Mouse (Mus musculus): Measurements from ENCODE around the gene Adamtsl1. TPM values are rescaled to one million over a fixed set of nuclear protein-coding genes. Genes with fewer than 3 reads are reported as not detected.

The Adamtsl1 gene
- polyA plus RNA-seq, 1 experiment from 2014 or later = 22.0 TPM

- no peak for ATAC-seq (ENCODE audit: low FRiP score, low read depth)
- WGBS = 87% methylated on average over 6 of the region's 6 CpGs
These were observed 45.8 kb downstream of the Adamtsl1 start for GRCm38 (mm10) chr4:85559753-85560152.

GRCm38 (mm10) chr4:85585426-85585825, 71.5 kb downstream of the Adamtsl1 start:
- WGBS = 83% methylated on average over 2 of the region's 2 CpGs
- no peaks in the 10 kb centered on the region for H3K9me3 ChIP-seq
- ATAC-seq (ENCODE audit: low FRiP score, low read depth) = no peak
- H3K4me2 ChIP-seq (replicated peaks) = no peak overlapping the region
- H3K27me3 ChIP-seq (replicated peaks) = no peaks in the 10 kb centered on the region
- H3K4me3 ChIP-seq = no peak overlapping the region
- no peaks in the 10 kb centered on the region for H3K36me3 ChIP-seq
- H3K9ac ChIP-seq = no peak overlapping the region
- H3K27ac ChIP-seq = no peak overlapping the region
- H3K4me1 ChIP-seq = no peaks in the 10 kb centered on the region

More at GRCm38 (mm10) chr4:85559753-85560152, 45.8 kb downstream of the Adamtsl1 start:
- Histone ChIP-seq H3K27ac (no peak overlapping the region), H3K9me3 (no peaks in the 10 kb centered on the region), H3K4me1 (no peaks in the 10 kb centered on the region), H3K27me3 (replicated peaks) (no peaks in the 10 kb centered on the region), H3K36me3 (no peaks in the 10 kb centered on the region), H3K4me2 (replicated peaks) (no peak overlapping the region), H3K4me3 (no peak overlapping the region), H3K9ac (no peak overlapping the region)

- Histone ChIP-seq H3K9ac (no peak overlapping the region), H3K36me3 (no peaks in the 10 kb centered on the region), H3K4me2 (replicated peaks) (no peak overlapping the region), H3K27ac (no peak overlapping the region), H3K9me3 (no peaks in the 10 kb centered on the region), H3K4me3 (no peak overlapping the region), H3K4me1 (no peaks in the 10 kb centered on the region), H3K27me3 (replicated peaks) (no peaks in the 10 kb centered on the region)
- 86% methylated on average over 4 of the region's 4 CpGs for WGBS
- ATAC-seq (ENCODE audit: low FRiP score, low read depth) = no peak
These were observed 75.0 kb downstream of the Adamtsl1 start for GRCm38 (mm10) chr4:85588928-85589327.

GRCm38 (mm10) chr4:85591037-85591436, 77.1 kb downstream of the Adamtsl1 start:
- Histone ChIP-seq H3K4me1 (no peaks in the 10 kb centered on the region), H3K27ac (no peak overlapping the region), H3K4me2 (replicated peaks) (no peak overlapping the region), H3K9ac (no peak overlapping the region), H3K4me3 (no peak overlapping the region), H3K27me3 (replicated peaks) (no peaks in the 10 kb centered on the region), H3K9me3 (no peaks in the 10 kb centered on the region), H3K36me3 (no peaks in the 10 kb centered on the region)
- WGBS = 69% methylated on average over 7 of the region's 7 CpGs
- no peak for ATAC-seq (ENCODE audit: low FRiP score, low read depth)

GRCm38 (mm10) chr4:85594159-85594558, 80.2 kb downstream of the Adamtsl1 start:
- Histone ChIP-seq H3K9me3 (no peaks in the 10 kb centered on the region), H3K4me2 (replicated peaks) (no peak overlapping the region), H3K4me3 (no peak overlapping the region), H3K27ac (no peak overlapping the region), H3K36me3 (no peaks in the 10 kb centered on the region), H3K9ac (no peak overlapping the region), H3K4me1 (no peaks in the 10 kb centered on the region), H3K27me3 (replicated peaks) (no peaks in the 10 kb centered on the region)
- ATAC-seq (ENCODE audit: low FRiP score, low read depth) = no peak

- no peak overlapping the region for H3K9ac ChIP-seq
- ATAC-seq (ENCODE audit: low FRiP score, low read depth) = no peak
- H3K36me3 ChIP-seq = no peaks in the 10 kb centered on the region
- no peak overlapping the region for H3K27ac ChIP-seq
- H3K27me3 ChIP-seq (replicated peaks) = no peaks in the 10 kb centered on the region
- WGBS = 82% methylated on average over 3 of the region's 3 CpGs
- no peaks in the 10 kb centered on the region for H3K4me1 ChIP-seq
- H3K4me2 ChIP-seq (replicated peaks) = no peak overlapping the region
- H3K4me3 ChIP-seq = no peak overlapping the region
- H3K9me3 ChIP-seq = no peaks in the 10 kb centered on the region
These were observed 99.4 kb downstream of the Adamtsl1 start for GRCm38 (mm10) chr4:85613331-85613730.

GRCm38 (mm10) chr4:85618746-85619145, 104.8 kb downstream of the Adamtsl1 start:
- no peak overlapping the region for H3K4me2 ChIP-seq (replicated peaks)
- no peaks in the 10 kb centered on the region for H3K27me3 ChIP-seq (replicated peaks)
- no peak overlapping the region for H3K27ac ChIP-seq
- no peaks in the 10 kb centered on the region for H3K4me1 ChIP-seq
- H3K9ac ChIP-seq = no peak overlapping the region
- ATAC-seq (ENCODE audit: low FRiP score, low read depth) = no peak
- no peaks in the 10 kb centered on the region for H3K9me3 ChIP-seq
- H3K4me3 ChIP-seq = no peak overlapping the region
- H3K36me3 ChIP-seq = no peaks in the 10 kb centered on the region
- WGBS = 91% methylated on average over 5 of the region's 5 CpGs

- no peaks in the 10 kb centered on the region for H3K27me3 ChIP-seq (replicated peaks)
- no peak overlapping the region for H3K9ac ChIP-seq
- H3K4me2 ChIP-seq (replicated peaks) = no peak overlapping the region
- H3K36me3 ChIP-seq = no peaks in the 10 kb centered on the region
- no peak overlapping the region for H3K4me3 ChIP-seq
- ATAC-seq (ENCODE audit: low FRiP score, low read depth) = no peak
- WGBS = 85% methylated on average over 3 of the region's 3 CpGs
- no peaks in the 10 kb centered on the region for H3K4me1 ChIP-seq
- H3K9me3 ChIP-seq = no peaks in the 10 kb centered on the region
- H3K27ac ChIP-seq = no peak overlapping the region
These were observed 105.3 kb downstream of the Adamtsl1 start for GRCm38 (mm10) chr4:85619261-85619660.

GRCm38 (mm10) chr4:85629381-85629780, 115.4 kb downstream of the Adamtsl1 start:
- H3K9ac ChIP-seq = no peak overlapping the region
- H3K4me2 ChIP-seq (replicated peaks) = no peak overlapping the region
- H3K27ac ChIP-seq = no peak overlapping the region
- H3K27me3 ChIP-seq (replicated peaks) = no peaks in the 10 kb centered on the region
- H3K4me3 ChIP-seq = no peak overlapping the region
- H3K9me3 ChIP-seq = no peaks in the 10 kb centered on the region
- H3K4me1 ChIP-seq = no peaks in the 10 kb centered on the region
- 90% methylated on average over 7 of the region's 7 CpGs for WGBS
- no peak for ATAC-seq (ENCODE audit: low FRiP score, low read depth)
- no peaks in the 10 kb centered on the region for H3K36me3 ChIP-seq

- no peak overlapping the region for H3K4me2 ChIP-seq (replicated peaks)
- H3K9ac ChIP-seq = no peak overlapping the region
- no peaks in the 10 kb centered on the region for H3K4me1 ChIP-seq
- no peaks in the 10 kb centered on the region for H3K9me3 ChIP-seq
- no peak for ATAC-seq (ENCODE audit: low FRiP score, low read depth)
- no peak overlapping the region for H3K27ac ChIP-seq
- no peaks in the 10 kb centered on the region for H3K27me3 ChIP-seq (replicated peaks)
- H3K36me3 ChIP-seq = no peaks in the 10 kb centered on the region
- 75% methylated on average over 5 of the region's 5 CpGs for WGBS
- no peak overlapping the region for H3K4me3 ChIP-seq
These were observed 155.3 kb downstream of the Adamtsl1 start for GRCm38 (mm10) chr4:85669271-85669670.

GRCm38 (mm10) chr4:85669735-85670134, 155.8 kb downstream of the Adamtsl1 start:
- no peaks in the 10 kb centered on the region for H3K9me3 ChIP-seq
- no peaks in the 10 kb centered on the region for H3K4me1 ChIP-seq
- H3K9ac ChIP-seq = no peak overlapping the region
- H3K4me3 ChIP-seq = no peak overlapping the region
- ATAC-seq (ENCODE audit: low FRiP score, low read depth) = no peak
- H3K36me3 ChIP-seq = no peaks in the 10 kb centered on the region
- H3K27me3 ChIP-seq (replicated peaks) = no peaks in the 10 kb centered on the region
- H3K27ac ChIP-seq = no peak overlapping the region
- no peak overlapping the region for H3K4me2 ChIP-seq (replicated peaks)
- 51% methylated on average over 1 of the region's 1 CpGs for WGBS

- no peaks in the 10 kb centered on the region for H3K4me1 ChIP-seq
- H3K4me2 ChIP-seq (replicated peaks) = no peak overlapping the region
- no peaks in the 10 kb centered on the region for H3K27me3 ChIP-seq (replicated peaks)
- WGBS = 60% methylated on average over 4 of the region's 4 CpGs
- H3K9ac ChIP-seq = no peak overlapping the region
- no peak overlapping the region for H3K4me3 ChIP-seq
- no peak for ATAC-seq (ENCODE audit: low FRiP score, low read depth)
- no peak overlapping the region for H3K27ac ChIP-seq
- no peaks in the 10 kb centered on the region for H3K9me3 ChIP-seq
- no peaks in the 10 kb centered on the region for H3K36me3 ChIP-seq
These were observed 158.3 kb downstream of the Adamtsl1 start for GRCm38 (mm10) chr4:85672290-85672689.

GRCm38 (mm10) chr4:85677621-85678020, 163.6 kb downstream of the Adamtsl1 start:
- Histone ChIP-seq H3K27me3 (replicated peaks) (no peaks in the 10 kb centered on the region), H3K4me2 (replicated peaks) (no peak overlapping the region), H3K9me3 (no peaks in the 10 kb centered on the region), H3K9ac (no peak overlapping the region), H3K36me3 (no peaks in the 10 kb centered on the region), H3K4me3 (no peak overlapping the region), H3K4me1 (no peaks in the 10 kb centered on the region), H3K27ac (no peak overlapping the region)
- ATAC-seq (ENCODE audit: low FRiP score, low read depth) = no peak
- WGBS = 79% methylated on average over 1 of the region's 1 CpGs
